12 mouse cellular contexts compared by ENCODE assay signal in the genomic region with DNA sequence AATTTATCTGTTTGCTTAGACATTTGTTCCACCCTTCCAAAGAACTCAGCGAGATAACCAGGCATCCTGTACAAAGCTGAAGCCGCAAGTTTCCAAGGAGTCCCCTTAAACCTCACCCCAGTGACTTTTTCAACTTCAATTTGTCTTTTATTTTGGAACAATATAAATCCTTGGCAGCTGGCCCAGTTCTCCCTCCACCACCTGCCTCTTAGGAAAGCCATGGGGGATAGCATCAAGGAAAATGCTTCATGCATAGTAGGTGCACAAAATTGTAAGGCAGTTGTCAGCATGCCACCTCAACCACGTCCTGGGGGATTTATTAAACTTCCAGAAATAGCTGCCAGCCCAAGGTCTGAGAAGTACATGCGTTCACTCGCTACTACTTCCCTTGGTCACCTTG.
DNase-seq lines count a peak whose midpoint lies in the region; ATAC-seq and TF ChIP-seq lines count a peak whose summit lies in the region.
"Had no signal": no experiment of that assay in that cellular context is flagged by ENCODE, and none has a peak within 500 bp of the region (broad histone marks: within the 10 kb centered on the region; RNA-seq: fewer than 3 reads in every experiment).

No protein-coding gene starts in this region.

- TF ChIP-seq EP300 in lung, postnatal 0 days (IDR thresholded peaks at IDR 0.05), result 0 out of 2 replicates have a peak, but pooled peaks have one; percentile 14

- DNase-seq in heart, adult 11 months, result peak; percentile 87
- DNase-seq in heart, postnatal 25 days (ENCODE audit: low spot score), result no peak
- DNase-seq in lung, postnatal 0 days (ENCODE audit: low spot score), result peak; percentile 41
- no peak for DNase-seq in lung, postnatal 25 days (ENCODE audit: low spot score)
- peak; percentile 44 for DNase-seq in retina, postnatal 1 day
- DNase-seq in adrenal gland, postnatal 25 days, result no peak
- no peak for DNase-seq in urinary bladder, postnatal 10 days (ENCODE audit: low spot score)
- DNase-seq: adrenal gland, postnatal 10 days; cerebellum, adult 8-10 months; liver; thymus, postnatal 36 days had no signal

- H3K9me3 ChIP-seq in lung, postnatal 0 days (ENCODE audit: low read length), result no peaks in the 10 kb centered on the region
- peaks cover 7% of the 10 kb centered on the region; the same call in 1 of the 2 replicates for H3K9me3 ChIP-seq in limb, embryonic 12.5 days

- H3K36me3 ChIP-seq in lung, postnatal 0 days (ENCODE audit: insufficient read depth, low read length), result no peaks in the 10 kb centered on the region
- no peaks in the 10 kb centered on the region for H3K36me3 ChIP-seq in limb, embryonic 12.5 days

- no peak overlapping the region for H3K4me2 ChIP-seq in lung, postnatal 0 days (replicated peaks; ENCODE audit: low read depth, low read length)
- peak overlapping the region; percentile 35 for H3K4me2 ChIP-seq in limb, embryonic 12.5 days

- H3K4me3 ChIP-seq in lung, postnatal 0 days (ENCODE audit: low read depth, low read length), result no peak overlapping the region
- no peak overlapping the region for H3K4me3 ChIP-seq in limb, embryonic 12.5 days (replicated peaks)

- no peaks in the 10 kb centered on the region for H3K27me3 ChIP-seq in lung, postnatal 0 days (replicated peaks; ENCODE audit: insufficient read depth, low read length)
- no peaks in the 10 kb centered on the region for H3K27me3 ChIP-seq in limb, embryonic 12.5 days

- intact Hi-C loops in heart, postnatal 25 days (cut with DNase I), result no loop called here

- no peaks in the 10 kb centered on the region; the same call in 1 of the 2 replicates for H3K4me1 ChIP-seq in lung, postnatal 0 days (ENCODE audit: insufficient read depth, low read depth, low read length)
- peaks cover 57% of the 10 kb centered on the region for H3K4me1 ChIP-seq in limb, embryonic 12.5 days (replicated peaks)

- no peak overlapping the region for H3K27ac ChIP-seq in lung, postnatal 0 days (ENCODE audit: low read length)
- peak overlapping the region; percentile 90 for H3K27ac ChIP-seq in limb, embryonic 12.5 days

- ATAC-seq in lung, postnatal 0 days, result no peak
- ATAC-seq in limb, embryonic 12.5 days (ENCODE audit: insufficient number of reproducible peaks, insufficient read depth, low FRiP score, low TSS enrichment, low read depth), result no peak

- WGBS in lung, postnatal 0 days, result 24% methylated on average over 5 of the region's 5 CpGs
- WGBS in limb, embryonic 12.5 days, result 22% methylated on average over 5 of the region's 5 CpGs

- TF ChIP-seq CTCF in lung, postnatal 0 days (IDR thresholded peaks at IDR 0.05), result no peak

- H3K9ac ChIP-seq in lung, postnatal 0 days (replicated peaks; ENCODE audit: low read depth), result no peak overlapping the region
- no peak overlapping the region for H3K9ac ChIP-seq in limb, embryonic 12.5 days (replicated peaks)

Comparison
In these comparisons a context has a peak if more than half of its experiments do, and no peak if none do; other contexts are left out.
1. DNase-seq: peak in heart, adult 11 months (single experiment), lung, postnatal 0 days (single experiment) and retina, postnatal 1 day (single experiment); none in heart, postnatal 25 days (single experiment), lung, postnatal 25 days (single experiment), adrenal gland, postnatal 25 days (single experiment) and urinary bladder, postnatal 10 days (single experiment).